Mouse (Mus musculus) liver, embryonic 13.5 days (tissue): ENCODE data around the gene Gm14403. TPM values are rescaled to one million over a fixed set of nuclear protein-coding genes. Genes with fewer than 3 reads are reported as not detected.
"Not testable (repeated sequence)": the region's sequence is repeated elsewhere in the genome, so short reads cannot be mapped to it uniquely, and the experiment has no call there.

Experiments
- ATAC-seq: fragments of 200-750 bp; cut with Nextera tagmentation; 2 replicates; pipeline ENCODE4 v1.8.0; 2017; ENCODE audit warnings: low read depth, mild to moderate bottlenecking, moderate number of reproducible peaks, moderate library complexity
- DNase-seq: peaks from one replicate; pipeline ENCODE4 v3.0.0; 2022
- H3K27ac ChIP-seq: fragments of 300-500 bp; sonication (generic); 2 replicates; pipeline ENCODE4 v1.5.1; 2015; ENCODE audit warnings: moderate library complexity, mild to moderate bottlenecking, inconsistent platforms
- H3K27me3 ChIP-seq: fragments of 300-500 bp; sonication (generic); 2 replicates; pipeline ENCODE4 v1.6.1; 2015; ENCODE audit warnings: mild to moderate bottlenecking, inconsistent platforms
- H3K36me3 ChIP-seq: fragments of 300-500 bp; sonication (generic); 2 replicates; pipeline ENCODE4 v1.6.1; 2015; ENCODE audit warnings: mild to moderate bottlenecking, inconsistent platforms
- H3K4me1 ChIP-seq: fragments of 300-500 bp; sonication (generic); replicated peaks from 2 replicates; pipeline ENCODE4 v1.6.1; 2015; ENCODE audit warnings: inconsistent platforms
- H3K4me2 ChIP-seq: fragments of 300-500 bp; sonication (generic); 2 replicates; pipeline ENCODE4 v1.6.1; 2015; ENCODE audit warnings: inconsistent platforms, mild to moderate bottlenecking, moderate library complexity
- H3K4me3 ChIP-seq: fragments of 300-500 bp; sonication (generic); replicated peaks from 2 replicates; pipeline ENCODE4 v1.5.1; 2015; ENCODE audit warnings: mild to moderate bottlenecking, inconsistent platforms
- H3K9ac ChIP-seq: fragments of 300-500 bp; sonication (generic); 2 replicates; pipeline ENCODE4 v1.6.1; 2015; ENCODE audit warnings: mild to moderate bottlenecking, inconsistent platforms
- H3K9me3 ChIP-seq: fragments of 300-500 bp; sonication (generic); replicated peaks from 2 replicates; pipeline ENCODE4 v1.6.1; 2016; ENCODE audit warnings: inconsistent platforms
- WGBS: fragments of 180-500 bp; shearing (Covaris S2); methylation state at CpG from one replicate; pipeline ENCODE4 v1.1.7; 2015; ENCODE audit not compliant: insufficient replicate concordance; 5-methylcytosine and 5-hydroxymethylcytosine counted together
- polyA plus RNA-seq: library from polyadenylated mRNA; unstranded; fragments of >200 nt; fragmentation: Nextera tagmentation; extraction: Ambion mirVana; gene quantifications from 2 replicates; pipeline ENCODE4 v1.2.1, GENCODE M21; 2015

Gm14403 gene
- polyA plus RNA-seq, 1 experiment from 2014 or later: 1.3 TPM

- H3K27me3 ChIP-seq, H3K4me1 ChIP-seq, ATAC-seq, H3K27ac ChIP-seq, H3K9ac ChIP-seq, H3K36me3 ChIP-seq, DNase-seq, H3K4me3 ChIP-seq, H3K4me2 ChIP-seq, H3K9me3 ChIP-seq: not testable (repeated sequence)
- WGBS: 62% methylated on average over 7 of the region's 7 CpGs
These were observed 20.3 kb downstream of the Gm14403 start for GRCm38 (mm10) chr2:177518354-177518753.

- not testable (repeated sequence) for H3K9ac ChIP-seq, H3K4me2 ChIP-seq, H3K27me3 ChIP-seq, H3K4me1 ChIP-seq, H3K9me3 ChIP-seq, H3K4me3 ChIP-seq, H3K36me3 ChIP-seq, DNase-seq, ATAC-seq, H3K27ac ChIP-seq
- 48% methylated on average over 1 of the region's 1 CpGs for WGBS
These were observed 20.9 kb downstream of the Gm14403 start for GRCm38 (mm10) chr2:177518960-177519359.

- H3K27ac ChIP-seq: no peak overlapping the region
- WGBS: 58% methylated on average over 8 of the region's 8 CpGs
- ATAC-seq (no peak), DNase-seq (no peak)
- no peaks in the 10 kb centered on the region for H3K36me3 ChIP-seq
- no peak overlapping the region for H3K4me2 ChIP-seq
- no peak overlapping the region for H3K9ac ChIP-seq
- no peaks in the 10 kb centered on the region for H3K4me1 ChIP-seq
- peaks cover 10% of the 10 kb centered on the region; the same call in 1 of the 2 replicates for H3K9me3 ChIP-seq
- H3K4me3 ChIP-seq: no peak overlapping the region
- no peaks in the 10 kb centered on the region for H3K27me3 ChIP-seq
These were observed 22.0 kb downstream of the Gm14403 start for GRCm38 (mm10) chr2:177520035-177520434.

GRCm38 (mm10) chr2:177523061-177523460 lies 25.0 kb downstream of the Gm14403 start:
- ATAC-seq (no peak), DNase-seq (no peak)
- Histone ChIP-seq H3K36me3 (no peaks in the 10 kb centered on the region), H3K9me3 (peaks cover 10% of the 10 kb centered on the region; the same call in 1 of the 2 replicates), H3K4me1 (no peaks in the 10 kb centered on the region), H3K27me3 (no peaks in the 10 kb centered on the region), H3K27ac (no peak overlapping the region), H3K4me2 (no peak overlapping the region), H3K4me3 (no peak overlapping the region), H3K9ac (no peak overlapping the region)
- WGBS: 79% methylated on average over 20 of the region's 20 CpGs

GRCm38 (mm10) chr2:177523674-177524073 lies 25.7 kb downstream of the Gm14403 start:
- ATAC-seq, H3K4me1 ChIP-seq, H3K4me3 ChIP-seq, DNase-seq, H3K9me3 ChIP-seq, H3K27ac ChIP-seq, H3K27me3 ChIP-seq, H3K9ac ChIP-seq, H3K4me2 ChIP-seq, H3K36me3 ChIP-seq: not testable (repeated sequence)
- 75% methylated on average over 6 of the region's 6 CpGs for WGBS

- H3K4me2 ChIP-seq, H3K4me3 ChIP-seq, H3K9ac ChIP-seq, ATAC-seq, DNase-seq, H3K36me3 ChIP-seq, H3K27ac ChIP-seq, H3K27me3 ChIP-seq, H3K4me1 ChIP-seq, H3K9me3 ChIP-seq: not testable (repeated sequence)
- 80% methylated on average over 16 of the region's 16 CpGs for WGBS
These were observed 26.2 kb downstream of the Gm14403 start for GRCm38 (mm10) chr2:177524171-177524570.

GRCm38 (mm10) chr2:177535876-177536275 lies 37.9 kb downstream of the Gm14403 start:
- H3K36me3 ChIP-seq: no peaks in the 10 kb centered on the region
- H3K4me2 ChIP-seq: no peak overlapping the region
- H3K27me3 ChIP-seq: no peaks in the 10 kb centered on the region
- H3K9me3 ChIP-seq: no peaks in the 10 kb centered on the region
- no peak for ATAC-seq
- no peak overlapping the region for H3K4me3 ChIP-seq
- H3K9ac ChIP-seq: no peak overlapping the region
- H3K27ac ChIP-seq: no peak overlapping the region
- WGBS: 57% methylated on average over 9 of the region's 9 CpGs
- no peaks in the 10 kb centered on the region for H3K4me1 ChIP-seq
- no peak for DNase-seq

- WGBS: 59% methylated on average over 2 of the region's 2 CpGs
- not testable (repeated sequence) for H3K4me2 ChIP-seq, DNase-seq, H3K36me3 ChIP-seq, ATAC-seq, H3K9ac ChIP-seq, H3K9me3 ChIP-seq, H3K27me3 ChIP-seq, H3K4me1 ChIP-seq, H3K27ac ChIP-seq, H3K4me3 ChIP-seq
These were observed 39.1 kb downstream of the Gm14403 start for GRCm38 (mm10) chr2:177537141-177537540.

GRCm38 (mm10) chr2:177537717-177538116 lies 39.7 kb downstream of the Gm14403 start:
- DNase-seq, H3K4me2 ChIP-seq, H3K4me1 ChIP-seq, ATAC-seq, H3K27ac ChIP-seq, H3K9me3 ChIP-seq, H3K9ac ChIP-seq, H3K27me3 ChIP-seq, H3K36me3 ChIP-seq, H3K4me3 ChIP-seq: not testable (repeated sequence)
- WGBS: 51% methylated on average over 5 of the region's 5 CpGs

GRCm38 (mm10) chr2:177555261-177555660 lies 57.2 kb downstream of the Gm14403 start:
- H3K4me2 ChIP-seq, H3K9ac ChIP-seq, DNase-seq, H3K27ac ChIP-seq, H3K9me3 ChIP-seq, ATAC-seq, H3K4me3 ChIP-seq, H3K27me3 ChIP-seq, H3K4me1 ChIP-seq, H3K36me3 ChIP-seq: not testable (repeated sequence)
- WGBS: 50% methylated on average over 1 of the region's 1 CpGs
